ENCODE assay signal across 7 mouse cellular contexts in the genomic region with DNA sequence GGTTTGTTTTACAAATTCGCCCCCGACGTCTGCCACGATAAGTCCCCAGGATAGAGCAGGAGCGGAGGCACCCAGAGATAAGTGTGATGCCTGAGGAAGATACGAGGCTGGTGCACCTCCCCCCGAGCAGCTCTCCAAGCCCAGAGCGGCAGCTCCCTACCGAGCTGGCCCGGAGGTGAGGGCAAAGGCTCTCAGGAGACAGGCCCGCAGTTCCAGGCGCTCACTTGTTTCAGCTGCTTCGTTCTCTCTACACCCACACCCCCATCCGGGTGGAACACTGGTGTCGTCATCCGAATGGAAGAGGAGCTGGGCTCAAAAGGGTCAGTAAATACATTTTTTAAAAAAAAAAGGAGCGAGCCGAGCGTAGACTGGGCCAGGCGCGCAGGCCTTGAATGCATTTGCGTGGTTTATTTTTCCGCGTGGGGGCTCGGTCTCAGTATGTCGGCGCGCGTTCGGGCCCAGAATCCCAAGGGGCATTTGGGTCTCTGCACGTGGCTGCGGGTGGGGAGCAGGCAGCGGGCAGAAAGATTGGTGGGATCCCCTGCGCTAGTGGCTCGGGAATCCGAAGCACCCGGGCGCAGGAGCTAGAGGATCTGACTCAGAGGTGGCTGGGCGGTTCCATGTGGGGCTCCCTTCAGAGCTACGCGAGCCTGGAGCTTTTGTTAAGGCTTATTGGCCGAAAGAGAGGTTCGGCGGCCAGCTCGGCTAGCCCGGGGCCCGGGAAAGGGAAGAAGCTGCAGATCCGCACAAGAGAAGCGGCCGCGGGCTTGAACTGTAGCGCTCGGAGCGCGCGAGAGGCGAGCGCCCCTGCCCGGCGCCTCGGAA. TPM values are rescaled to one million over a fixed set of nuclear protein-coding genes. Genes with fewer than 3 reads are reported as not detected.
A peak's percentile ranks its signal among the peaks of the same experiment; 100 is the strongest.
DNase-seq lines count a peak whose midpoint lies in the region; ATAC-seq lines count a peak whose summit lies in the region.

No protein-coding gene starts in this region.

- H3K9me3 ChIP-seq in forebrain, embryonic 13.5 days (replicated peaks): no peaks in the 10 kb centered on the region
- no peaks in the 10 kb centered on the region for H3K9me3 ChIP-seq in intestine, embryonic 14.5 days (ENCODE audit: control insufficient read depth, low read length)
- no peaks in the 10 kb centered on the region for H3K9me3 ChIP-seq in midbrain, embryonic 10.5 days (replicated peaks)

- no peak overlapping the region for H3K27ac ChIP-seq in forebrain, embryonic 13.5 days
- peak overlapping the region; percentile 99 for H3K27ac ChIP-seq in intestine, embryonic 14.5 days (ENCODE audit: low read depth)
- H3K27ac ChIP-seq in midbrain, embryonic 10.5 days (replicated peaks): peak overlapping the region; percentile 75

- H3K27me3 ChIP-seq in forebrain, embryonic 13.5 days: peaks cover 99% of the 10 kb centered on the region
- peaks cover 32% of the 10 kb centered on the region for H3K27me3 ChIP-seq in intestine, embryonic 14.5 days (replicated peaks; ENCODE audit: control insufficient read depth, insufficient read depth, low read length)
- peaks cover 100% of the 10 kb centered on the region for H3K27me3 ChIP-seq in midbrain, embryonic 10.5 days (ENCODE audit: low read depth, poor library complexity, severe bottlenecking)

- peak overlapping the region; percentile 62 for H3K4me2 ChIP-seq in forebrain, embryonic 13.5 days
- peak overlapping the region; percentile 84 for H3K4me2 ChIP-seq in intestine, embryonic 14.5 days (ENCODE audit: low read length)

- H3K36me3 ChIP-seq in forebrain, embryonic 13.5 days (ENCODE audit: poor library complexity, severe bottlenecking): no peaks in the 10 kb centered on the region
- no peaks in the 10 kb centered on the region for H3K36me3 ChIP-seq in intestine, embryonic 14.5 days (ENCODE audit: control insufficient read depth, insufficient read depth, low read length)
- H3K36me3 ChIP-seq in midbrain, embryonic 10.5 days: no peaks in the 10 kb centered on the region

- H3K4me1 ChIP-seq in forebrain, embryonic 13.5 days: peaks cover 16% of the 10 kb centered on the region
- H3K4me1 ChIP-seq in intestine, embryonic 14.5 days (replicated peaks; ENCODE audit: control insufficient read depth, insufficient read depth, low read length): peaks cover 34% of the 10 kb centered on the region
- peaks cover 43% of the 10 kb centered on the region for H3K4me1 ChIP-seq in midbrain, embryonic 10.5 days

- under 1% methylated on average over 57 of the region's 61 CpGs for WGBS in forebrain, embryonic 13.5 days
- 1% methylated on average over 61 of the region's 61 CpGs for WGBS in intestine, embryonic 14.5 days
- under 1% methylated on average over 61 of the region's 61 CpGs for WGBS in midbrain, embryonic 10.5 days

- peak overlapping the region; percentile 33 for H3K4me3 ChIP-seq in forebrain, embryonic 13.5 days
- peak overlapping the region; percentile 83 for H3K4me3 ChIP-seq in intestine, embryonic 14.5 days (ENCODE audit: low read depth, low read length)
- H3K4me3 ChIP-seq in midbrain, embryonic 10.5 days: peak overlapping the region; percentile 51

- ATAC-seq in forebrain, embryonic 13.5 days: no peak
- ATAC-seq in intestine, embryonic 14.5 days (replicated peaks; ENCODE audit: low FRiP score, low TSS enrichment, low read depth): peak; percentile 2
- no peak for ATAC-seq in erythroid progenitor cell, adult 5-6 weeks (replicated peaks; ENCODE audit: low FRiP score, poor library complexity, severe bottlenecking)

- peak overlapping the region; percentile 40 for H3K9ac ChIP-seq in forebrain, embryonic 13.5 days
- peak overlapping the region; percentile 89 for H3K9ac ChIP-seq in intestine, embryonic 14.5 days (ENCODE audit: low read length)

- peak; percentile 63 for DNase-seq in urinary bladder, adult 2 months (ENCODE audit: low spot score)
- DNase-seq in urinary bladder, postnatal 25 days (ENCODE audit: low spot score): no peak
- no peak for DNase-seq in intestine, embryonic 14.5 days (ENCODE audit: low spot score)
- DNase-seq in midbrain, embryonic 10.5 days (ENCODE audit: low spot score): no peak
- no peak for DNase-seq in left cerebral cortex, adult 18-20 months (ENCODE audit: low spot score in 2 of 2)

RNA-seq across cellular contexts. Expression of a gene that starts 0.5 kb away (rescaled TPM):
- polyA plus RNA-seq in urinary bladder, adult 2 months (2012; rRNA removed): 40.4 and 54.3 TPM in 2 replicates
- 1.4 and 1.7 TPM in 2 replicates for polyA plus RNA-seq in forebrain, embryonic 13.5 days (2015; fragmentation: Nextera tagmentation; extraction: Ambion mirVana)
- 44.1 and 45.5 TPM in 2 replicates for polyA plus RNA-seq in intestine, embryonic 14.5 days (2014; fragmentation: Nextera tagmentation; extraction: Ambion mirVana)
- 3.9 and 7.2 TPM in 2 replicates for polyA plus RNA-seq in midbrain, embryonic 10.5 days (2016; fragmentation: Nextera tagmentation; extraction: Ambion mirVana)
- total RNA-seq in erythroid progenitor cell, adult 5-6 weeks (2015; ENCODE audit: low replicate concordance): not detected in 2 replicates
- not detected in 2 replicates for total RNA-seq in erythroid progenitor cell, adult 5-6 weeks (2017; ENCODE audit: low replicate concordance)
- 1 to 10 TPM; 4.5 to 5.5 TPM for total RNA-seq in left cerebral cortex, adult 18-20 months (2021)

Comparison
In these comparisons a context has a peak if more than half of its experiments do, and no peak if none do; other contexts are left out.
1. H3K4me3 ChIP-seq: peak in every context shown above with its lines; median percentile 83 in intestine, embryonic 14.5 days; 51 in midbrain, embryonic 10.5 days; 33 in forebrain, embryonic 13.5 days.